Mouse (Mus musculus) embryonic fibroblast, embryonic 13.5 days (primary cell): Measurements from ENCODE around the gene Gm20661.

Experiments used
- CTCF ChIP-seq: IDR thresholded peaks from 2 replicates; pipeline ENCODE4 v1.5.1; 2011; ENCODE audit warnings: mild to moderate bottlenecking, control low read depth, low read length, moderate library complexity, borderline replicate concordance; ENCODE audit not compliant: insufficient read depth
- POLR2A ChIP-seq: IDR thresholded peaks from 2 replicates; pipeline ENCODE4 v1.6.1; 2011; ENCODE audit warnings: low read depth, mild to moderate bottlenecking, control low read depth, low read length, moderate library complexity

GRCm38 (mm10) chr9:107968531-107968930 lies 14.3 kb upstream of the Gm20661 start:
- TF ChIP-seq POLR2A = no peak
- no peak for TF ChIP-seq CTCF
